Mouse (Mus musculus) ES-Bruce4 (cell line): Measurements from ENCODE around the gene Fbxo46.

Experiments used
- CTCF ChIP-seq: IDR thresholded peaks from one replicate; pipeline ENCODE4 v1.8.1; 2011; ENCODE audit warnings: low read depth, low read length
- EP300 ChIP-seq: IDR thresholded peaks from 2 replicates; pipeline ENCODE4 v1.6.1; 2011; ENCODE audit warnings: low read depth, low read length; ENCODE audit not compliant: insufficient read depth

- TF ChIP-seq EP300, result no peak
- no peak for TF ChIP-seq CTCF
These were observed 58.4 kb downstream of the Fbxo46 start for GRCm38 (mm10) chr7:19178035-19178434.
